Mouse (Mus musculus) MEL (cell line): ENCODE results near the gene Ciita. TPM values are rescaled to one million over a fixed set of nuclear protein-coding genes. Genes with fewer than 3 reads are reported as not detected.

Source experiments
- DNase-seq: peaks from one replicate; pipeline ENCODE4 v3.0.0; 2011; ENCODE audit warnings: low read depth, low spot score
- H3K27ac ChIP-seq: 2 replicates; pipeline ENCODE4 v1.5.1; 2012; ENCODE audit warnings: low read depth, mild to moderate bottlenecking, control low read depth, low read length, moderate library complexity; ENCODE audit not compliant: control insufficient read depth
- H3K27me3 ChIP-seq, 2 experiments: fragments of 150-350 bp in 1 of 2; sonication (generic) in 1 of 2; 2 replicates each; pipeline ENCODE4 v1.6.1; 2012; ENCODE audit warnings: low read length in 2 of 2, mild to moderate bottlenecking in 2 of 2, improper control_type of control experiment in 1 of 2, moderate library complexity in 1 of 2; ENCODE audit not compliant: insufficient read depth in 2 of 2, control insufficient read depth in 1 of 2
- H3K36me3 ChIP-seq, 2 experiments: 2 replicates each; pipeline ENCODE4 v1.6.1; 2012 to 2014; ENCODE audit warnings: low read length in 2 of 2, improper control_type of control experiment in 1 of 2, inconsistent platforms in 1 of 2, mild to moderate bottlenecking in 1 of 2; ENCODE audit not compliant: insufficient read depth in 2 of 2, control insufficient read depth in 1 of 2
- H3K4me1 ChIP-seq, 2 experiments: fragments of 150-350 bp in 1 of 2; sonication (generic) in 1 of 2; 2 replicates each; pipeline ENCODE4 v1.6.1; 2012; ENCODE audit warnings: low read length in 2 of 2, improper control_type of control experiment in 1 of 2, mild to moderate bottlenecking in 1 of 2; ENCODE audit not compliant: insufficient read depth in 2 of 2, control insufficient read depth in 1 of 2
- H3K4me3 ChIP-seq, 2 experiments: fragments of 150-350 bp in 1 of 2; sonication (generic) in 1 of 2; 2 replicates each; pipeline ENCODE4 v1.5.1; 2012; ENCODE audit warnings: low read depth in 2 of 2, low read length in 2 of 2, mild to moderate bottlenecking in 2 of 2, moderate library complexity in 2 of 2, control low read depth in 1 of 2, improper control_type of control experiment in 1 of 2; ENCODE audit not compliant: control insufficient read depth in 1 of 2, insufficient read depth in 1 of 2
- H3K79me2 ChIP-seq: 2 replicates; pipeline ENCODE4 v1.6.1; 2012; ENCODE audit warnings: mild to moderate bottlenecking, low read length, moderate library complexity; ENCODE audit not compliant: control insufficient read depth, poor library complexity, insufficient read depth
- H3K9ac ChIP-seq: 2 replicates; pipeline ENCODE4 v1.6.1; 2012; ENCODE audit warnings: low read depth, mild to moderate bottlenecking, control low read depth, low read length, moderate library complexity; ENCODE audit not compliant: control insufficient read depth, poor library complexity, severe bottlenecking
- H3K9me3 ChIP-seq: fragments of 150-350 bp; sonication (generic); replicated peaks from 2 replicates; pipeline ENCODE4 v1.6.1; 2012; ENCODE audit warnings: mild to moderate bottlenecking, low read length, improper control_type of control experiment, moderate library complexity; ENCODE audit not compliant: insufficient read depth
- BHLHE40 ChIP-seq: IDR thresholded peaks from 2 replicates; pipeline ENCODE4 v1.6.1; 2012; ENCODE audit warnings: low read depth, mild to moderate bottlenecking, inconsistent platforms, low read length, improper control_type of control experiment, borderline replicate concordance
- CHD2 ChIP-seq: IDR thresholded peaks from 2 replicates; pipeline ENCODE4 v1.6.1; 2011; ENCODE audit warnings: low read length, improper control_type of control experiment
- CTCF ChIP-seq, 3 experiments: IDR thresholded peaks in 2 of 3; conservative IDR thresholded peaks in 1 of 3; 2 replicates each; pipeline ENCODE4 v1.5.1; 2011 to 2012; ENCODE audit warnings: low read length in 3 of 3, low read depth in 2 of 3, mild to moderate bottlenecking in 2 of 3, improper control_type of control experiment in 1 of 3, inconsistent platforms in 1 of 3, mixed read lengths in 1 of 3, moderate library complexity in 1 of 3; ENCODE audit not compliant: control insufficient read depth in 1 of 3, insufficient read depth in 1 of 3, poor library complexity in 1 of 3, severe bottlenecking in 1 of 3
- E2F4 ChIP-seq: IDR thresholded peaks from 2 replicates; pipeline ENCODE4 v1.6.1; 2011; ENCODE audit warnings: low read depth, low read length, improper control_type of control experiment, borderline replicate concordance
- ELF1 ChIP-seq: IDR thresholded peaks from 2 replicates; pipeline ENCODE4 v1.6.1; 2014; ENCODE audit warnings: low read depth, mild to moderate bottlenecking, inconsistent platforms, low read length, improper control_type of control experiment, moderate library complexity
- EP300 ChIP-seq, 2 experiments: IDR thresholded peaks; 2 replicates each; pipeline ENCODE4 v1.6.1; 2011; ENCODE audit warnings: improper control_type of control experiment in 2 of 2, low read length in 2 of 2, low read depth in 1 of 2, mild to moderate bottlenecking in 1 of 2
- GATA1 ChIP-seq: IDR thresholded peaks from 2 replicates; pipeline ENCODE4 v1.6.1; 2011; ENCODE audit warnings: low read depth, low read length, improper control_type of control experiment
- HCFC1 ChIP-seq: IDR thresholded peaks from 2 replicates; pipeline ENCODE4 v1.6.1; 2012; ENCODE audit warnings: low read depth, mild to moderate bottlenecking, inconsistent platforms, low read length, improper control_type of control experiment, moderate library complexity
- KAT2A ChIP-seq: conservative IDR thresholded peaks from 2 replicates; pipeline ENCODE4 v1.6.1; 2012; ENCODE audit warnings: low read depth, low read length, improper control_type of control experiment, inconsistent platforms
- MAX ChIP-seq: IDR thresholded peaks from 2 replicates; pipeline ENCODE4 v1.6.1; 2011; ENCODE audit warnings: low read length, improper control_type of control experiment
- MAZ ChIP-seq: IDR thresholded peaks from 2 replicates; pipeline ENCODE4 v1.6.1; 2012; ENCODE audit warnings: low read depth, mild to moderate bottlenecking, inconsistent platforms, low read length, improper control_type of control experiment
- MEF2A ChIP-seq: IDR thresholded peaks from 2 replicates; pipeline ENCODE4 v1.6.1; 2014; ENCODE audit warnings: low read depth, mild to moderate bottlenecking, inconsistent platforms, low read length, improper control_type of control experiment; ENCODE audit not compliant: poor library complexity, insufficient replicate concordance, severe bottlenecking; ENCODE audit errors: extremely low read depth
- MYB ChIP-seq: IDR thresholded peaks from 2 replicates; pipeline ENCODE4 v1.6.1; 2011; ENCODE audit warnings: mild to moderate bottlenecking, low read depth, low read length, improper control_type of control experiment
- MYC ChIP-seq: IDR thresholded peaks from 2 replicates; pipeline ENCODE4 v1.6.1; 2011; ENCODE audit warnings: low read depth, mild to moderate bottlenecking, low read length, improper control_type of control experiment, moderate library complexity
- POLR2AphosphoS2 ChIP-seq: IDR thresholded peaks from 2 replicates; pipeline ENCODE4 v1.6.1; 2011; ENCODE audit warnings: low read length, improper control_type of control experiment
- POLR2AphosphoS5 ChIP-seq: IDR thresholded peaks from 2 replicates; pipeline ENCODE4 v1.6.1; 2012; ENCODE audit warnings: low read depth, borderline replicate concordance, mild to moderate bottlenecking, inconsistent platforms, low read length, moderate library complexity, mixed read lengths
- RAD21 ChIP-seq: IDR thresholded peaks from 2 replicates; pipeline ENCODE4 v1.6.1; 2011; ENCODE audit warnings: mild to moderate bottlenecking, low read depth, low read length, improper control_type of control experiment
- SIN3A ChIP-seq: IDR thresholded peaks from 2 replicates; pipeline ENCODE4 v1.6.1; 2012; ENCODE audit warnings: low read length, improper control_type of control experiment, inconsistent platforms
- SMC3 ChIP-seq: IDR thresholded peaks from 2 replicates; pipeline ENCODE4 v1.6.1; 2011; ENCODE audit warnings: low read depth, low read length, improper control_type of control experiment
- TAL1 ChIP-seq: IDR thresholded peaks from 2 replicates; pipeline ENCODE4 v1.6.1; 2012; ENCODE audit warnings: mild to moderate bottlenecking, inconsistent platforms, low read length, moderate library complexity, mixed read lengths
- UBTF ChIP-seq: IDR thresholded peaks from 2 replicates; pipeline ENCODE4 v1.6.1; 2012; ENCODE audit warnings: low read depth, mild to moderate bottlenecking, inconsistent platforms, low read length, improper control_type of control experiment, moderate library complexity, borderline replicate concordance; ENCODE audit not compliant: insufficient read depth
- USF1 ChIP-seq: IDR thresholded peaks from 2 replicates; pipeline ENCODE4 v1.6.1; 2014; ENCODE audit warnings: low read depth, mild to moderate bottlenecking, inconsistent platforms, low read length, improper control_type of control experiment, moderate library complexity
- ZC3H11A ChIP-seq: IDR thresholded peaks from 2 replicates; pipeline ENCODE4 v1.6.1; 2012; ENCODE audit warnings: low read depth, mild to moderate bottlenecking, inconsistent platforms, low read length, improper control_type of control experiment
- ZNF384 ChIP-seq: IDR thresholded peaks from 2 replicates; pipeline ENCODE4 v1.6.1; 2012; ENCODE audit warnings: low read depth, mild to moderate bottlenecking, inconsistent platforms, low read length, improper control_type of control experiment
- polyA plus RNA-seq, 2 experiments: library from polyadenylated mRNA; stranded (reverse) in 1 of 2; unstranded in 1 of 2; fragments of >175 nt in 1 of 2; fragments of >200 nt in 1 of 2; gene quantifications; 2 replicates each; pipeline versions ENCODE4 v1.2.1 to v1.2.4; 2012; ENCODE audit warnings: low replicate concordance in 2 of 2, low read depth in 1 of 2; ENCODE audit not compliant: insufficient read length in 2 of 2, insufficient read depth in 1 of 2, missing spikeins in 1 of 2
- total RNA-seq: library from RNA; depleted of rRNA; stranded (reverse); fragments of 300-350 nt; gene quantifications from 2 replicates; pipeline ENCODE4 v1.2.3, GENCODE M21; 2012

Ciita gene
- total and polyA plus RNA-seq, 3 experiments, result 0.04 TPM; not detected in 2

DNA sequence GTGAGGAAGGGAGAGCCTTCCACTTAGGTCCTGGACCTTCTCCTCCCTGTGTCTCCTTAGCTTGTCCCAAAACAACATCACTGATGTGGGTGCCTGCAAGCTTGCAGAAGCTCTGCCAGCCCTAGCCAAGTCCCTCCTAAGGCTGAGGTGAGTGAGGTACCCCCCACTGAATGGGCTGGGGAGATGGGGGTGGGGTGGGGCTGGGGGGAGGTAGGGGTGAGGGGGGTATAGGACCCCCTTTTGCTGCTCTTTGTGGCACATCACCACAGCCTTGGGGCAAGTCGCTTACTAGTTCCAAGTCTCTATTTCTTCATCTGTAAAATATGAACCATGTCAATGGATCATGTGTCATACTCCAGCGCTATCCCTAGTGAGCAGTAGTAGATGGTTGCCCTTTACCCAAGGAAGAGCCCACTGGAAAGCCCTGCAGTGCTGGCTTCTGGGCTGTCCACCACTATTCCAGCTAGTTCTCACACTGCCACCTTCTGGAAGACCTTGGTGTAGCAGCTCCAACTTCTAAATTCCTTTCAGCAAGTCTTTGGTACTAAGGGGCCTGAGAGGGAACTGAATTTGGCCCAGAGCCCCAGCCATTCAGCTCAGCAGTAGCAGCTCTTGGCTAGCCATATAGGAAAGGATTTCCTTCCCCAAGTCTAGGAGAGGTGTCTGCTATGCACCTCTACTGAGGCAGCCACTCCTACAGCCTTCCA is 41.2 kb downstream of the Ciita start:
- no peaks in the 10 kb centered on the region for H3K36me3 ChIP-seq
- peak; percentile 76 for DNase-seq
- H3K79me2 ChIP-seq, result no peaks in the 10 kb centered on the region
- H3K4me1 ChIP-seq, result 0 out of 4 replicates have a peak, but pooled peaks cover 0 to 5% of the 10 kb centered on the region in 2 experiments
- no peak overlapping the region for H3K27ac ChIP-seq
- peak; percentile 25; the same call in 1 of the 2 replicates for TF ChIP-seq ZC3H11A
- TF ChIP-seq MYC, result no peak
- no peak for TF ChIP-seq ZNF384
- peak; percentile 66 for TF ChIP-seq RAD21
- TF ChIP-seq CTCF (IDR thresholded peaks at IDR 0.05 in 2 of 3, conservative IDR thresholded peaks at IDR 0.05 in 1 of 3; ENCODE audit: control insufficient read depth in 1 of 3, insufficient read depth in 1 of 3, low read depth in 2 of 3, low read length in 3 of 3, poor library complexity in 1 of 3, severe bottlenecking in 1 of 3), result peak; percentile 68 to 77 (median 73)
- TF ChIP-seq MYB, result no peak
- TF ChIP-seq ELF1, result no peak
- TF ChIP-seq MAZ, result no peak
- TF ChIP-seq BHLHE40, result no peak
- TF ChIP-seq SMC3, result peak; percentile 74
- TF ChIP-seq E2F4, result no peak
- H3K4me3 ChIP-seq, result no peak overlapping the region
- H3K9me3 ChIP-seq, result no peaks in the 10 kb centered on the region
- peaks cover 0 to 4% of the 10 kb centered on the region in 2 experiments; a peak in 1 of 4 replicates for H3K27me3 ChIP-seq
- H3K9ac ChIP-seq, result no peak overlapping the region

DNA sequence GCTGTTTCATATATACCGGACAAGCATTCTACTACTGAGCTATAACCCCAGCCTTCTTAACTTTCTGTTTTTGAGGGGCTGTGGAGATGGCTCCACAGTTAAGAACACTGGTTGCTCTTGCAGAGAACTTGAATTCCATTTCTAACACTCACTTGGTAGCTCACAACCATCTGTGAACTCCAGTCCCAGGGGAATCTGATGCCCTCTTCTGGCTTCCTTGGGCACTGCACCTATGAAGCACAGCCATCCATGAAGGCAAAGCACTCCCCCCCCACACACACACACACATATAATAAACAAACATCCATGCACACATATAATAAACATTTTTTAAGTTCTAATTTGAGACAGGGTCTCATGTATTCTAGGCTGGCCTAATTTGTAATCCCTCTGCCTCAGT is 43.0 kb downstream of the Ciita start:
- Histone ChIP-seq H3K27me3 (peaks cover 0 to 2% of the 10 kb centered on the region in 2 experiments; a peak in 1 of 4 replicates), H3K9ac (no peak overlapping the region), H3K27ac (no peak overlapping the region), H3K4me3 (no peak overlapping the region), H3K4me1 (0 out of 4 replicates have a peak, but pooled peaks cover 0 to 5% of the 10 kb centered on the region in 2 experiments), H3K79me2 (no peaks in the 10 kb centered on the region), H3K9me3 (no peaks in the 10 kb centered on the region), H3K36me3 (no peaks in the 10 kb centered on the region)
- peak; percentile 69 for DNase-seq
- no peak for TF ChIP-seq POLR2AphosphoS2
- no peak for TF ChIP-seq UBTF
- no peak for TF ChIP-seq EP300 (IDR thresholded peaks at IDR 0.05; ENCODE audit: low read depth in 1 of 2, low read length in 2 of 2)
- no peak for TF ChIP-seq USF1
- TF ChIP-seq CHD2, result no peak
- 0 out of 2 replicates have a peak, but pooled peaks have one; percentile 3 for TF ChIP-seq ZC3H11A
- TF ChIP-seq MAX, result no peak
- no peak for TF ChIP-seq POLR2AphosphoS5
- TF ChIP-seq MAZ, result no peak
- no peak for TF ChIP-seq HCFC1
- no peak for TF ChIP-seq GATA1
- TF ChIP-seq MEF2A, result no peak
- TF ChIP-seq SIN3A, result no peak
- no peak for TF ChIP-seq BHLHE40
- no peak for TF ChIP-seq TAL1
- no peak for TF ChIP-seq KAT2A
- peak; percentile 40 for TF ChIP-seq RAD21
- TF ChIP-seq CTCF (IDR thresholded peaks at IDR 0.05 in 2 of 3, conservative IDR thresholded peaks at IDR 0.05 in 1 of 3; ENCODE audit: control insufficient read depth in 1 of 3, insufficient read depth in 1 of 3, low read depth in 2 of 3, low read length in 3 of 3, poor library complexity in 1 of 3, severe bottlenecking in 1 of 3), result peak; percentile 63 to 73 (median 70)
- peak; percentile 61 for TF ChIP-seq SMC3
